Mouse (Mus musculus) ovary, postnatal 10 days (tissue): ENCODE results near the gene Clec4a3.
"Not testable (repeated sequence)": the region's sequence is repeated elsewhere in the genome, so short reads cannot be mapped to it uniquely, and the experiment has no call there.

ENCODE experiments used
- DNase-seq: peaks from one replicate; pipeline ENCODE4 v3.0.0; 2022; ENCODE audit warnings: low spot score

The Clec4a3 gene

GRCm38 (mm10) chr6:122952401-122952800 is at the start of gene Clec4a3:
Gene Clec4a3 (plus strand): TSS chr6:122952515.
- DNase-seq, result no peak

DNA sequence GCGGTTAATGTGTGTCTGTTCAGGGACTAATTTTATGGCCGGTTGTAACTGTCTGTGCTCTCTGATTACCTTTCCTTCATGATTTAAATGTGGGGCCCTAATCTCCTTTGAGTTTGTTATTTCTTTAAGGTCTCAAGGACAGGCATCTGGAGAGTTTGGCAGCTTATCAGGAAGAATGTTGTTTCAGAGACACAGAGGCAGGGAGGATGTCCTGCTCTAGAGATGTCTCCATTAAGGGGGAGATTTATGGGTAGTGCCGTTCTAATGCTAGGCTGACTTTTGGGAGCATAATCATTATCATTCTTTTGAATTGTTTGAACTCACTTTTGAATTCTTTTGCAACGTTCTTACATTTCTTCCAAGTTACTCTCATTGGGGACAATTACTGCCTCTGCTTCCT is 32.4 kb upstream of the Clec4a3 start:
- no peak for DNase-seq

DNA sequence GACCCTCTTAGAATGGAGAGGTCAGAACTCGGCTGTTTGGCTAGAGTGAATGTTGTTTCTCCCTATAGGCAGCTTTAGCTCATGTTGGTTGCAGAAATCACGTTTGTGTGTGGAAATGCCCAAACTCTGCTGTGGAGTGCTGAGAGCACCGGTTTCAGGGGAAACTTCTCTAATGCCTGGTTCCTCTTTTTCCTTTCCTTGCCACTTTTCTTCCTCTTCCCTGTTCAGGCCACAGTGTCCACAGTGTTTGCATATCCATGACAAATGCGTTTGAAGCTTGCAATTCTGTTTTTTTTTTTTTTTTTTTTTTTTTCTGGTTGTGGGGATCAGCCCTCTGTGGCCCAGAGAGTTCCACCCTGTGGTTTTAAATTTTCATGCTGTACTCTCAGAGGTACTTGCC is 30.9 kb upstream of the Clec4a3 start, which contains the start of gene Clec4a1:
Gene Clec4a1 (plus strand): TSS at position 398 of the 400 bp plus-strand sequence.
- DNase-seq, result no peak

- DNase-seq, result no peak
Measured at GRCm38 (mm10) chr6:122934845-122935244, 17.5 kb upstream of the Clec4a3 start.

DNA sequence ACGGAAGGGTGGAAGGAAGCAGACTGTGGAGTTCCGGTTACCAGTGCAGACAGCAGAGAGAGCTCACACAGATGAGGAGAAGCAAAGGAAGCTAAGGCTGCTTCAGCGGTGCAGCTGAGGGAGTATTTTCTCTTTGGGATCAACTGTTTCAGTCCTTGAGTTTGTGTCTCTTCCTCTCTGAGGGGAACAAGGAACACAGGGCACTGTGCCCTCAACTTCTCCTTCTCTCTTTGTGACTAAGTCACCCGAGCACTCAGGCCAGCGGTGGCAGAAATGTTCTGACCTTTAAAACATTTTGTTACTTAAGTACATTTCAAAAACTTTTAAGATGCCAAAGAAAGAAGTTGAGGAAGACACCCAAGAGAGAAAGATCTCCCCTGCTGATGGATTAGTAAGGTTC is 12.7 kb upstream of the Clec4a3 start:
- DNase-seq, result no peak

GRCm38 (mm10) chr6:122946760-122947159 is 5.6 kb upstream of the Clec4a3 start:
- no peak for DNase-seq

DNA sequence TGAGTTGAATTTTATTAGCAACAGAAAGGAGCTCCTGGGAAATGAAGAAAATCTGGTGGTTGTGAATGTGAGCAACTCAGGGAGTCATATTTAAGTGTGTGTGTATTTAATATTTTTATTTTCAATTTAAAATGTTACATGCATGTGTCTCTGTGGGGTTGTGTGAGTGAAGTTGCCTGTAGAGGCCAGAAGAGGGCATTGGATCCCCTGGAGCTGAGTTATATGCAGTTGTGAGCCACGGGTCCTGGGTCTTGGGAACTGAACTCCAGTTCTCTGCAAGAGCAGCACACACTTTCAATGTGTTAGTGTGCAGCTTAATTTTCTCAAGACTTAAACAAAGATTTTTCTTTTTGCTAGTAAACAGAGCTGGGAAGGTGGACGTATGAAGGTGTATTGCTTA is 12.2 kb downstream of the Clec4a3 start:
- no peak for DNase-seq

DNA sequence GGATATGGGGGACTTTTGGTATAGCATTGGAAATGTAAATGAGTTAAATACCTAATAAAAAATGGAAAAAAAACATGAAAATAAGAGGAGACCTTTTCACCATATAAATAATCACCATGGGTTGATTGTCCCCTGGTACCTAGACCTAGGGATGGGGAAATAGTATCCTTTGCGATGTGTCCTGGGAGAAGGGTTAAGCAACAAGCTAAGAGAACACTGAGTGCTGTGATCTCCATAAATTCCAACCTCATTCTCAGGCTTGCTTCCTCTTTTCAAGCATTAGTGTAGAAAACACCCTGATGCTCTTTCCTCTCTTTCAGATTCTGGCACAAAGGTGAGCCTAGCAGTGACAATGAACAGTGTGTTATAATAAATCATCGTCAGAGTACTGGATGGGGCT is 16.7 kb downstream of the Clec4a3 start:
- no peak for DNase-seq

DNA sequence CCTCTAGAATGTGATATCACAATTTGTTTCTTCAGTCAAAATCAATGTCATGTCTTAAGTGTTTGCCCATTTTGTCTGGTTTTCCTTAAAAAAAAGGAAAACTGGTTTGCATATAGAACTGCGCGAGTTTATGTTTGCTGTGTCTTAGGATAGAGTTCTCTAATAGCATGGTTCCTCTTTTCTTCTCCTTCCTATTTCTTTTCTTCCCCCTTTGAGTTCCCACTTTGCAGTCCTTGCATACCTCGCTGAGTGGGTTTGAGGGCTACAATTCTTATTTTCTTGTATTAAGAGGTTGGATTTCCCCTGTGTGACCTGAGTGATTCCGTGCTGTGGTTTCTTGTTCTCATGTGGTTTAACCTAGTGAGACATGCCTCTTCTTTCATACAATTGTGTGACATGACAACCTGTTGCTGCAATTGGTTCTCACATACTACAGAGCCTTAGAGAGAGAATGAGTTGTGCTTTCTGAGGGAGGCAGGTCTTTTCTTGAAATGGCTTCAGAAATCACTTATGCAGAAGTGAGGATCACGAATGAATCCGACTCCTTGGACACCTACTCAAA is 37.6 kb downstream of the Clec4a3 start, which contains the start of gene Clec4a4:
Gene Clec4a4 (plus strand): TSS at position 492 of the 562 bp plus-strand sequence.
- no peak for DNase-seq

DNA sequence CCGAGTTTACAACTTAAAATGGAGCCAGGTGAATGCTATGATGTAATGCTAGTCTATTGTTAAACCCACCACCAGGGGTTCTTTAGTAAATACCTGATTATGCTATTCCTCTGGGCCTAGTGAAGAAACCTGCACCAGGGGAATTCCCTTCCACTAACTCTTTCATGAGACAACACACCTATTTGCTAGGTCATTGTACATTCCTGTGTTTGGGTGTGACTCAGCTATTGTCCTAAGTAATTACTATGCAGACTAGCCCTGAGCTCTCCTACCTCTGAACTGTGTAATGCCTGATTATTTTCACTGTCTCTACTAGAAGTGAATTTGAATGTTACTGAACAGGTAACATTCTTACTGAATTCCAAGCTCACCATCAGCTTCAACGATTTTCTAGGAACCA is 52.4 kb downstream of the Clec4a3 start:
- DNase-seq, result not testable (repeated sequence)

GRCm38 (mm10) chr6:123005591-123005990 is 53.3 kb downstream of the Clec4a3 start:
- no peak for DNase-seq
